Mouse (Mus musculus) cortical plate, adult 2 months (tissue): ENCODE data around the gene Lpcat3.
"Not testable (repeated sequence)": the region's sequence is repeated elsewhere in the genome, so short reads cannot be mapped to it uniquely, and the experiment has no call there.

Experiments used
- CTCF ChIP-seq: fragments of 200-500 bp; IDR thresholded peaks from 2 replicates; pipeline ENCODE4 v1.5.1; 2011; ENCODE audit warnings: mild to moderate bottlenecking, control low read depth, low read length; ENCODE audit not compliant: insufficient read depth; ENCODE audit errors: extremely low read depth
- POLR2A ChIP-seq: fragments of 200-500 bp; IDR thresholded peaks from 2 replicates; pipeline ENCODE4 v1.6.1; 2011; ENCODE audit warnings: mild to moderate bottlenecking, low read length, control low read depth; ENCODE audit not compliant: insufficient read depth; ENCODE audit errors: extremely low read depth

- not testable (repeated sequence) for TF ChIP-seq CTCF, POLR2A
These were observed 19.5 kb downstream of the Lpcat3 start for GRCm38 (mm10) chr6:124682291-124682690.
